Mouse (Mus musculus) heart, embryonic 11.5 days (tissue): ENCODE data around the gene Mknk2. TPM values are rescaled to one million over a fixed set of nuclear protein-coding genes. Genes with fewer than 3 reads are reported as not detected.

Experiments used
- ATAC-seq: fragments of 200-750 bp; cut with Nextera tagmentation; replicated peaks from 2 replicates; pipeline ENCODE4 v1.8.0; 2017; ENCODE audit warnings: moderate library complexity; ENCODE audit not compliant: insufficient number of reproducible peaks, low FRiP score, low TSS enrichment
- H3K27ac ChIP-seq: fragments of 300-500 bp; sonication (generic); 2 replicates; pipeline ENCODE4 v1.5.1; 2014; ENCODE audit warnings: mild to moderate bottlenecking, low read depth, low read length
- H3K27me3 ChIP-seq: fragments of 300-500 bp; sonication (generic); 2 replicates; pipeline ENCODE4 v1.6.1; 2014; ENCODE audit warnings: mild to moderate bottlenecking, low read length, mixed read lengths; ENCODE audit not compliant: control insufficient read depth, insufficient read depth
- H3K36me3 ChIP-seq: fragments of 300-500 bp; sonication (generic); 2 replicates; pipeline ENCODE4 v1.6.1; 2014; ENCODE audit warnings: mild to moderate bottlenecking, low read length, moderate library complexity, mixed read lengths; ENCODE audit not compliant: control insufficient read depth, insufficient read depth
- H3K4me1 ChIP-seq: fragments of 300-500 bp; sonication (generic); 2 replicates; pipeline ENCODE4 v1.6.1; 2014; ENCODE audit warnings: low read length; ENCODE audit not compliant: control insufficient read depth, insufficient read depth
- H3K4me2 ChIP-seq: fragments of 300-500 bp; sonication (generic); 2 replicates; pipeline ENCODE4 v1.6.1; 2014; ENCODE audit warnings: mild to moderate bottlenecking, moderate library complexity
- H3K4me3 ChIP-seq: fragments of 300-500 bp; sonication (generic); 2 replicates; pipeline ENCODE4 v1.5.1; 2014; ENCODE audit warnings: low read depth, low read length
- H3K9ac ChIP-seq: fragments of 300-500 bp; sonication (generic); 2 replicates; pipeline ENCODE4 v1.6.1; 2014; ENCODE audit warnings: mild to moderate bottlenecking, low read depth, low read length, moderate library complexity
- H3K9me3 ChIP-seq: fragments of 300-500 bp; sonication (generic); replicated peaks from 2 replicates; pipeline ENCODE4 v1.6.1; 2016; ENCODE audit warnings: low read length; ENCODE audit not compliant: control insufficient read depth
- WGBS: fragments of 180-500 bp; shearing (Covaris S2); extraction: QIAGEN DNeasy Blood & Tissue Kit; methylation state at CpG from one replicate; pipeline ENCODE4 v1.1.7; 2014; ENCODE audit not compliant: insufficient replicate concordance; 5-methylcytosine and 5-hydroxymethylcytosine counted together
- polyA plus RNA-seq: library from polyadenylated mRNA; unstranded; fragments of >200 nt; fragmentation: Nextera tagmentation; extraction: Ambion mirVana; gene quantifications from 2 replicates; pipeline ENCODE4 v1.2.1, GENCODE M21; 2014

Mknk2 gene
- polyA plus RNA-seq, 1 experiment from 2014 or later: 62.1 TPM

- H3K27me3 ChIP-seq: no peaks in the 10 kb centered on the region
- H3K4me1 ChIP-seq: peaks cover 38% of the 10 kb centered on the region
- no peaks in the 10 kb centered on the region for H3K9me3 ChIP-seq
- H3K27ac ChIP-seq: no peak overlapping the region
- peaks cover 2% of the 10 kb centered on the region; the same call in 1 of the 2 replicates for H3K36me3 ChIP-seq
- H3K4me2 ChIP-seq: no peak overlapping the region
- H3K4me3 ChIP-seq: no peak overlapping the region
- no peak for ATAC-seq
- no peak overlapping the region for H3K9ac ChIP-seq
- 37% methylated on average over 5 of the region's 5 CpGs for WGBS
Measured at GRCm38 (mm10) chr10:80661149-80661548, 16.8 kb downstream of the Mknk2 start.

GRCm38 (mm10) chr10:80659213-80659612, 18.7 kb downstream of the Mknk2 start:
- no peaks in the 10 kb centered on the region for H3K27me3 ChIP-seq
- no peak for ATAC-seq
- H3K4me1 ChIP-seq: peaks cover 31% of the 10 kb centered on the region
- H3K27ac ChIP-seq: no peak overlapping the region
- H3K4me2 ChIP-seq: peak overlapping the region; percentile 41
- H3K9me3 ChIP-seq: no peaks in the 10 kb centered on the region
- peak overlapping the region; percentile 6; the same call in 1 of the 2 replicates for H3K4me3 ChIP-seq
- H3K9ac ChIP-seq: no peak overlapping the region
- WGBS: 15% methylated on average over 10 of the region's 10 CpGs
- H3K36me3 ChIP-seq: no peaks in the 10 kb centered on the region

- Histone ChIP-seq H3K27me3 (no peaks in the 10 kb centered on the region), H3K4me1 (peaks cover 28% of the 10 kb centered on the region), H3K4me2 (no peak overlapping the region; the same call in 1 of the 2 replicates), H3K27ac (no peak overlapping the region), H3K4me3 (no peak overlapping the region; the same call in 1 of the 2 replicates), H3K9ac (no peak overlapping the region), H3K9me3 (no peaks in the 10 kb centered on the region), H3K36me3 (no peaks in the 10 kb centered on the region)
- ATAC-seq: no peak
- WGBS: 63% methylated on average over 4 of the region's 4 CpGs
Measured at GRCm38 (mm10) chr10:80658841-80659202, 19.1 kb downstream of the Mknk2 start.

GRCm38 (mm10) chr10:80658194-80658840, 19.6 kb downstream of the Mknk2 start:
- ATAC-seq: no peak
- Histone ChIP-seq H3K36me3 (no peaks in the 10 kb centered on the region), H3K9ac (no peak overlapping the region), H3K9me3 (no peaks in the 10 kb centered on the region), H3K27me3 (no peaks in the 10 kb centered on the region), H3K4me3 (no peak overlapping the region), H3K27ac (no peak overlapping the region), H3K4me2 (no peak overlapping the region), H3K4me1 (peaks cover 22% of the 10 kb centered on the region)
- WGBS: 85% methylated on average over 14 of the region's 14 CpGs

GRCm38 (mm10) chr10:80656863-80657623, 20.9 kb downstream of the Mknk2 start, which contains the start of gene Btbd2:
TSS of gene Btbd2 (minus strand) at chr10:80657071.
- H3K4me3 ChIP-seq: peak within 1 kb of the TSS; percentile 94
- H3K27ac ChIP-seq: peak within 1 kb of the TSS; percentile 86
- peaks cover 20% of the 10 kb centered on the region for H3K4me1 ChIP-seq
- H3K9me3 ChIP-seq: no peaks in the 10 kb centered on the region
- H3K4me2 ChIP-seq: peak within 1 kb of the TSS; percentile 87
- peak within 1 kb of the TSS; percentile 96 for H3K9ac ChIP-seq
- 23% methylated on average over 15 of the region's 15 CpGs for WGBS
- no peaks in the 10 kb centered on the region for H3K27me3 ChIP-seq
- H3K36me3 ChIP-seq: no peaks in the 10 kb centered on the region
- 0 out of 2 replicates have a peak, but pooled peaks have one; percentile 1 for ATAC-seq

- Histone ChIP-seq H3K9me3 (no peaks in the 10 kb centered on the region), H3K27me3 (no peaks in the 10 kb centered on the region), H3K4me1 (peaks cover 20% of the 10 kb centered on the region), H3K4me3 (peak overlapping the region; percentile 94), H3K36me3 (no peaks in the 10 kb centered on the region), H3K4me2 (peak overlapping the region; percentile 87), H3K27ac (peak overlapping the region; percentile 86), H3K9ac (peak overlapping the region; percentile 96)
- peak; percentile 81 for ATAC-seq
- under 1% methylated on average over 72 of the region's 72 CpGs for WGBS
Measured at GRCm38 (mm10) chr10:80656130-80656862, 21.6 kb downstream of the Mknk2 start.

GRCm38 (mm10) chr10:80655406-80656129, 22.3 kb downstream of the Mknk2 start:
- ATAC-seq: peak; percentile 28
- H3K27me3 ChIP-seq: no peaks in the 10 kb centered on the region
- H3K36me3 ChIP-seq: no peaks in the 10 kb centered on the region
- WGBS: 2% methylated on average over 11 of the region's 12 CpGs
- H3K9me3 ChIP-seq: no peaks in the 10 kb centered on the region
- peaks cover 20% of the 10 kb centered on the region for H3K4me1 ChIP-seq
- peak overlapping the region; percentile 87 for H3K4me2 ChIP-seq
- H3K27ac ChIP-seq: peak overlapping the region; percentile 85
- peak overlapping the region; percentile 96 for H3K9ac ChIP-seq
- peak overlapping the region; percentile 94 for H3K4me3 ChIP-seq

GRCm38 (mm10) chr10:80654866-80655265, 23.0 kb downstream of the Mknk2 start:
- no peak for ATAC-seq
- H3K9ac ChIP-seq: no peak overlapping the region
- 81% methylated on average over 6 of the region's 6 CpGs for WGBS

More at GRCm38 (mm10) chr10:80654866-80655265, 23.0 kb downstream of the Mknk2 start:
- Histone ChIP-seq H3K36me3 (no peaks in the 10 kb centered on the region), H3K27ac (no peak overlapping the region), H3K4me1 (peaks cover 23% of the 10 kb centered on the region), H3K27me3 (no peaks in the 10 kb centered on the region), H3K9me3 (no peaks in the 10 kb centered on the region), H3K4me2 (no peak overlapping the region), H3K4me3 (no peak overlapping the region)
